Mouse (Mus musculus) heart, adult 11 months (tissue): ENCODE data around the gene Tmprss4.

Experiments used
- DNase-seq: peaks from one replicate; pipeline ENCODE4 v3.0.0; 2022

Gene Tmprss4

DNA sequence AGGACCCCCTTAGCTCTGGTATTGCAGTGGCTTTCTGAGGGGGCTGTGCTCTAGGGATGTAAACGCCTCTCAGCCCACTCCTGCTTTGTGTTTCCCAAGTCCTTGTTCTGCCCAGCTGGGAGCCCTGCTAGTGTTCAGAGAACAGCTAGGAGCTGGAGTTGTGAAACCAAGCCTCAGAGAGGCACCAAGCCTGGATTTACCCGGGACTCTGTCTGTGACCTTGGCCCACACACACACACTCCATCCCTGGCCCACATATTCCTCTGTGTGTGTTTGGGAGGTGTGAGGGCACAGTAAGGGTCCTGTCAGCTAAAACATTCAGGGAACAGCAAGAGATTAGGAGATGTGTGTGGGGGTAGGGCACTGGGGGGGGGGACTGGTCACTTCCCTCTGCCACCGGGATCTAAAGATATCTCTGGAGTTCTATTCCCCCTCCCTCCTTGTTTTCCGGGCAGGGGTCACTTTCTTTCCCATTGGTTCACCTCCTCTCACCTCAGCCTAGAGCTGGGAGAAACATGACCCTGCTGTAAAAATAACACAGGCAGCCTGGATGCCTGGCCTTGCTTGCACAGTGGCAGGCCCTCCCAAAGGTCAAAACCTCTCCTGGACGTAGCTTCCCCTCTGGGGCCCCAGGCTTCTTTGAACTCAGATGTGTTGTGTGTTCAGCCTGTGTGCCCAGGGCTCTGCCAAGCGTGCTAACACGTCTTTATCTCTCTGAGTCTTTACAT is 67.3 kb downstream of the Tmprss4 start:
- peak; percentile 94 for DNase-seq

DNA sequence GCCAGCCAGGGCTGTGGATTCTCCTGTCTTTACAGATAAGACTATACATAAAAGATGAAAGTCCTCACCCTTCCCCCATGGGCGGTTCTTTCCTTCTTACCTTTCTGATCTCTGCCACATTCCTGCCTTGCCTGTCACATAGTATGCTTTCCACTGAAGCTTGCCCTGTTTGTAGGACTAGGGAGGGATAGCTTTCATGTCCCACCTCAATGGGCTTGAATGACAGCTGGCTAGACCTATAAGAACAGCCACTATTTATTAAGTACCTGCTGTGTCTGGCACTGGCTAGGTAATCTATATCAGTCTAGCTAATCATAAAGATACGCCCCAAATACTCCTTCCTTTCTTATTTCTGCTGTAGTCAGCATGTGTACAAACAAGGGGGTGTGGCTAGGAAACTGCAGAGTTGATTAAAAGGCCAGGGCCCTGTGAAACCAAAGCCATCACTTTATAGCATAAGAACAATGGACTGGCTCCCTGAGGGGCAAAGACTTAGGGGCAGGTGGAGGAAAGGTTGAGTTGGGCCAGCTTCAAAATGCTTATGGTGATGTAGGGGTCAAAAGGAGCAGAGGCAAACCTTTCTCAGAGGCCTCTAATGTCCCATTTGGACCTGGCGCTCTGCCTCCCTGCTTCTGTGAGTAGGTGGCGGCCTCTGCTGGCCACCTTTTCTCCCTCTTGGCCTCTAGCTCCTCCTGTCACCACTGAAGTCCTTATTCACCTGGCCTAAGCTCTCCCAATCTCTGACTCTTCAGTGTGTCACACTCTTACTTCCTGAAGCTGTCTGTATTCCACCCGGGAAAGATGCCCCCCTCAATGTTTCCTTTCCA is 70.2 kb downstream of the Tmprss4 start:
- DNase-seq: no peak

GRCm38 (mm10) chr9:45130119-45130518 is 73.8 kb downstream of the Tmprss4 start:
- DNase-seq: no peak

GRCm38 (mm10) chr9:45126941-45127340 is 77.0 kb downstream of the Tmprss4 start:
- no peak for DNase-seq

GRCm38 (mm10) chr9:45125211-45125610 is 78.7 kb downstream of the Tmprss4 start:
- no peak for DNase-seq
